Comparison of ENCODE assay signal across 9 mouse cellular contexts in genomic region chr11:114745134-114745533, GRCm38 (mm10). TPM values are rescaled to one million over a fixed set of nuclear protein-coding genes. Genes with fewer than 3 reads are reported as not detected.
DNase-seq lines count a peak whose midpoint lies in the region; ATAC-seq and TF ChIP-seq lines count a peak whose summit lies in the region.
"Had no signal": no experiment of that assay in that cellular context is flagged by ENCODE, and none has a peak within 500 bp of the region (broad histone marks: within the 10 kb centered on the region; RNA-seq: fewer than 3 reads in every experiment).

No protein-coding gene starts in this region.

- H3K4me3 ChIP-seq in C2C12 (ENCODE audit: insufficient read depth, poor library complexity, severe bottlenecking) = no peak overlapping the region
- no peak overlapping the region for H3K4me3 ChIP-seq in heart, embryonic 12.5 days
- H3K4me3 ChIP-seq in kidney, postnatal 0 days (replicated peaks; ENCODE audit: low read depth, low read length) = no peak overlapping the region
- H3K4me3 ChIP-seq in liver, embryonic 11.5 days (ENCODE audit: low read depth, low read length) = no peak overlapping the region
- no peak overlapping the region for H3K4me3 ChIP-seq in stomach, embryonic 15.5 days (replicated peaks)
- H3K4me3 ChIP-seq: erythroblast, embryonic 14.5 days had no signal

- no peak overlapping the region for H3K27ac ChIP-seq in heart, embryonic 12.5 days (ENCODE audit: poor library complexity, severe bottlenecking)
- no peak overlapping the region for H3K27ac ChIP-seq in kidney, postnatal 0 days
- no peak overlapping the region for H3K27ac ChIP-seq in liver, embryonic 11.5 days (ENCODE audit: low read depth, low read length)
- H3K27ac ChIP-seq in stomach, embryonic 15.5 days = no peak overlapping the region

- peak overlapping the region; percentile 47 for H3K4me2 ChIP-seq in heart, embryonic 12.5 days
- peak overlapping the region; percentile 21; the same call in 1 of the 2 replicates for H3K4me2 ChIP-seq in kidney, postnatal 0 days (ENCODE audit: low read length)
- H3K4me2 ChIP-seq in liver, embryonic 11.5 days = no peak overlapping the region
- peak overlapping the region; percentile 40 for H3K4me2 ChIP-seq in stomach, embryonic 15.5 days

- peak; percentile 85 for TF ChIP-seq CTCF in C2C12 (IDR thresholded peaks at IDR 0.05; ENCODE audit: control insufficient read depth, insufficient read depth, insufficient read length)
- peak; percentile 98 for TF ChIP-seq CTCF in kidney, postnatal 0 days (IDR thresholded peaks at IDR 0.05; ENCODE audit: low read depth)

- no peaks in the 10 kb centered on the region for H3K36me3 ChIP-seq in C2C12 (ENCODE audit: control insufficient read depth, insufficient read depth)
- no peaks in the 10 kb centered on the region for H3K36me3 ChIP-seq in heart, embryonic 12.5 days
- no peaks in the 10 kb centered on the region for H3K36me3 ChIP-seq in kidney, postnatal 0 days (ENCODE audit: insufficient read depth, low read length)
- no peaks in the 10 kb centered on the region for H3K36me3 ChIP-seq in liver, embryonic 11.5 days (ENCODE audit: control insufficient read depth, insufficient read depth, low read length)
- no peaks in the 10 kb centered on the region for H3K36me3 ChIP-seq in stomach, embryonic 15.5 days

- H3K27me3 ChIP-seq in C2C12 (ENCODE audit: control insufficient read depth, insufficient read depth, insufficient read length) = peaks cover 4% of the 10 kb centered on the region
- peaks cover 19% of the 10 kb centered on the region; the same call in 1 of the 2 replicates for H3K27me3 ChIP-seq in heart, embryonic 12.5 days (replicated peaks)
- H3K27me3 ChIP-seq in kidney, postnatal 0 days (ENCODE audit: insufficient read depth, low read length) = no peaks in the 10 kb centered on the region
- H3K27me3 ChIP-seq in liver, embryonic 11.5 days (replicated peaks; ENCODE audit: control insufficient read depth, insufficient read depth, low read length) = no peaks in the 10 kb centered on the region
- H3K27me3 ChIP-seq in stomach, embryonic 15.5 days (replicated peaks) = no peaks in the 10 kb centered on the region

- ATAC-seq in erythroblast, adult 5-6 weeks (replicated peaks; ENCODE audit: low FRiP score, poor library complexity, severe bottlenecking) = peak; percentile 84
- no peak for ATAC-seq in heart, embryonic 12.5 days (ENCODE audit: insufficient number of reproducible peaks, low FRiP score)
- ATAC-seq in kidney, postnatal 0 days (replicated peaks; ENCODE audit: low FRiP score, low read depth) = peak; percentile 48; the same call in 1 of the 2 replicates
- peak; percentile 57 for ATAC-seq in liver, embryonic 11.5 days (replicated peaks; ENCODE audit: low FRiP score)
- peak; percentile 51; the same call in 1 of the 2 replicates for ATAC-seq in stomach, embryonic 15.5 days (ENCODE audit: insufficient read depth, low FRiP score, low read depth)

- no peaks in the 10 kb centered on the region for H3K79me2 ChIP-seq in C2C12 (ENCODE audit: control insufficient read depth, insufficient read depth)

- no peaks in the 10 kb centered on the region for H3K79me3 ChIP-seq in C2C12 (ENCODE audit: low read depth)

- H3ac ChIP-seq in C2C12 (ENCODE audit: control insufficient read depth, insufficient read length, low read depth) = no peak overlapping the region

- under 1% methylated on average over 12 of the region's 12 CpGs for WGBS in heart, embryonic 12.5 days
- WGBS in kidney, postnatal 0 days = under 1% methylated on average over 12 of the region's 12 CpGs
- WGBS in liver, embryonic 11.5 days = 1% methylated on average over 12 of the region's 12 CpGs
- 2% methylated on average over 12 of the region's 12 CpGs for WGBS in stomach, embryonic 15.5 days

- peaks cover 6% of the 10 kb centered on the region for H3K4me1 ChIP-seq in heart, embryonic 12.5 days (replicated peaks)
- 0 out of 2 replicates have a peak, but pooled peaks cover 3% of the 10 kb centered on the region for H3K4me1 ChIP-seq in kidney, postnatal 0 days (replicated peaks; ENCODE audit: insufficient read depth, low read length)
- H3K4me1 ChIP-seq in liver, embryonic 11.5 days (replicated peaks; ENCODE audit: control insufficient read depth, insufficient read depth, low read length) = no peaks in the 10 kb centered on the region
- 0 out of 2 replicates have a peak, but pooled peaks cover 2% of the 10 kb centered on the region for H3K4me1 ChIP-seq in stomach, embryonic 15.5 days

- H3K9ac ChIP-seq in heart, embryonic 12.5 days = peak overlapping the region; percentile 48; the same call in 1 of the 2 replicates
- H3K9ac ChIP-seq in kidney, postnatal 0 days (ENCODE audit: low read depth, low read length) = no peak overlapping the region
- H3K9ac ChIP-seq in liver, embryonic 11.5 days (ENCODE audit: low read depth, low read length) = no peak overlapping the region
- no peak overlapping the region for H3K9ac ChIP-seq in stomach, embryonic 15.5 days

- peak; percentile 92 for DNase-seq in brain, adult 2 months (ENCODE audit: low read depth, low spot score)
- peak; percentile 92 for DNase-seq in kidney, postnatal 0 days (ENCODE audit: low spot score)
- DNase-seq in liver, embryonic 11.5 days (ENCODE audit: low spot score) = peak; percentile 86
- peak; percentile 97 for DNase-seq in neural tube, embryonic 10.5 days (ENCODE audit: extremely low spot score, low spot score)

- H3K9me3 ChIP-seq in heart, embryonic 12.5 days (replicated peaks) = no peaks in the 10 kb centered on the region
- no peaks in the 10 kb centered on the region for H3K9me3 ChIP-seq in kidney, postnatal 0 days (replicated peaks; ENCODE audit: low read length)
- H3K9me3 ChIP-seq in liver, embryonic 11.5 days (ENCODE audit: control insufficient read depth, low read length) = no peaks in the 10 kb centered on the region
- no peaks in the 10 kb centered on the region for H3K9me3 ChIP-seq in stomach, embryonic 15.5 days

TF ChIP-seq in C2C12, 6 proteins besides CTCF, POLR2A, EP300 and RAD21:
- TF ChIP-seq USF1 (IDR thresholded peaks at IDR 0.05; ENCODE audit: low read depth) (no peak), FOSL1 (IDR thresholded peaks at IDR 0.05; ENCODE audit: insufficient read depth, low read length, poor library complexity, severe bottlenecking) (no peak), CEBPB (IDR thresholded peaks at IDR 0.05; ENCODE audit: low read depth) (no peak), MYOG (IDR thresholded peaks at IDR 0.05; ENCODE audit: control insufficient read depth, extremely low read depth, insufficient read length) (no peak), MAX (IDR thresholded peaks at IDR 0.05) (no peak), MYOD1 (IDR thresholded peaks at IDR 0.05; ENCODE audit: control insufficient read depth, insufficient read length, low read depth) (no peak)

RNA-seq across cellular contexts. Expression of gene Dnaic2, which starts 17.9 kb away (rescaled TPM):
- polyA plus RNA-seq in C2C12 (2012; fragmentation: generic; extraction: Trizol) = 0.27 TPM
- total RNA-seq in erythroblast, adult 5-6 weeks (2015; ENCODE audit: low replicate concordance) = not detected in 2 replicates
- total RNA-seq in erythroblast, adult 5-6 weeks (2017; ENCODE audit: low replicate concordance) = not detected in 2 replicates
- 0.27 and 0.32 TPM in 2 replicates for polyA plus RNA-seq in heart, embryonic 12.5 days (2016; fragmentation: Nextera tagmentation; extraction: Ambion mirVana)
- 0.32 and 0.43 TPM in 2 replicates for polyA plus RNA-seq in kidney, postnatal 0 days (2015; fragmentation: Nextera tagmentation; extraction: Ambion mirVana)
- not detected in 2 replicates for polyA plus RNA-seq in liver, embryonic 11.5 days (2014; fragmentation: Nextera tagmentation; extraction: Ambion mirVana)
- 0.54 and 0.62 TPM in 2 replicates for polyA plus RNA-seq in stomach, embryonic 15.5 days (2015; fragmentation: Nextera tagmentation; extraction: Ambion mirVana)
- polyA plus RNA-seq: erythroblast, embryonic 14.5 days had no signal

RNA-seq across cellular contexts. Expression of gene Kif19a, which starts 20.1 kb away (rescaled TPM):
- polyA plus RNA-seq in C2C12 (2012; fragmentation: generic; extraction: Trizol) = 0.25 TPM
- 0.58 TPM in 1 of 2 replicates, not detected in the other for total RNA-seq in erythroblast, adult 5-6 weeks (2015; ENCODE audit: low replicate concordance)
- 0.70 TPM in 1 of 2 replicates, not detected in the other for total RNA-seq in erythroblast, adult 5-6 weeks (2017; ENCODE audit: low replicate concordance)
- polyA plus RNA-seq in heart, embryonic 12.5 days (2016; fragmentation: Nextera tagmentation; extraction: Ambion mirVana) = 0.32 TPM in 1 of 2 replicates, not detected in the other
- 0.06 and 0.11 TPM in 2 replicates for polyA plus RNA-seq in kidney, postnatal 0 days (2015; fragmentation: Nextera tagmentation; extraction: Ambion mirVana)
- 0.16 TPM in 1 of 2 replicates, not detected in the other for polyA plus RNA-seq in liver, embryonic 11.5 days (2014; fragmentation: Nextera tagmentation; extraction: Ambion mirVana)
- polyA plus RNA-seq in stomach, embryonic 15.5 days (2015; fragmentation: Nextera tagmentation; extraction: Ambion mirVana) = 0.58 and 1.1 TPM in 2 replicates
- polyA plus RNA-seq: erythroblast, embryonic 14.5 days had no signal

RNA-seq across cellular contexts. Expression of gene Btbd17, which starts 50.6 kb away (rescaled TPM):
- polyA plus RNA-seq in C2C12 (2012; fragmentation: generic; extraction: Trizol) = 0.49 TPM
- not detected in 2 replicates for total RNA-seq in erythroblast, adult 5-6 weeks (2015; ENCODE audit: low replicate concordance)
- not detected in 2 replicates for total RNA-seq in erythroblast, adult 5-6 weeks (2017; ENCODE audit: low replicate concordance)
- 0.18 TPM in 1 of 2 replicates, not detected in the other for polyA plus RNA-seq in heart, embryonic 12.5 days (2016; fragmentation: Nextera tagmentation; extraction: Ambion mirVana)
- 0.78 and 0.96 TPM in 2 replicates for polyA plus RNA-seq in kidney, postnatal 0 days (2015; fragmentation: Nextera tagmentation; extraction: Ambion mirVana)
- 0.10 and 0.43 TPM in 2 replicates for polyA plus RNA-seq in liver, embryonic 11.5 days (2014; fragmentation: Nextera tagmentation; extraction: Ambion mirVana)
- 1.6 and 3.8 TPM in 2 replicates for polyA plus RNA-seq in stomach, embryonic 15.5 days (2015; fragmentation: Nextera tagmentation; extraction: Ambion mirVana)
- polyA plus RNA-seq: erythroblast, embryonic 14.5 days had no signal

RNA-seq across cellular contexts. Expression of gene Gpr142, which starts 53.6 kb away (rescaled TPM):
- polyA plus RNA-seq in C2C12 (2012; fragmentation: generic; extraction: Trizol) = not detected
- not detected in 2 replicates for total RNA-seq in erythroblast, adult 5-6 weeks (2015; ENCODE audit: low replicate concordance)
- not detected in 2 replicates for total RNA-seq in erythroblast, adult 5-6 weeks (2017; ENCODE audit: low replicate concordance)
- not detected in 2 replicates for polyA plus RNA-seq in heart, embryonic 12.5 days (2016; fragmentation: Nextera tagmentation; extraction: Ambion mirVana)
- polyA plus RNA-seq in kidney, postnatal 0 days (2015; fragmentation: Nextera tagmentation; extraction: Ambion mirVana) = 0.13 TPM in 1 of 2 replicates, not detected in the other
- not detected in 2 replicates for polyA plus RNA-seq in liver, embryonic 11.5 days (2014; fragmentation: Nextera tagmentation; extraction: Ambion mirVana)
- polyA plus RNA-seq in stomach, embryonic 15.5 days (2015; fragmentation: Nextera tagmentation; extraction: Ambion mirVana) = 0.54 and 0.58 TPM in 2 replicates
- polyA plus RNA-seq: erythroblast, embryonic 14.5 days had no signal
